Mouse (Mus musculus) ZHBTc4 (cell line): ENCODE measurements around the gene Slco2b1.
A peak's percentile ranks its signal among the peaks of the same experiment; 100 is the strongest.
"Not testable (repeated sequence)": the region's sequence is repeated elsewhere in the genome, so short reads cannot be mapped to it uniquely, and the experiment has no call there.

ENCODE experiments used
- DNase-seq: peaks from one replicate; pipeline ENCODE4 v3.0.0-alpha.2; 2011; ENCODE audit warnings: low read depth, low spot score

Gene Slco2b1

GRCm38 (mm10) chr7:99711166-99711565 is at the start of gene Slco2b1:
Slco2b1 (minus strand) TSS chr7:99711340.
- DNase-seq = no peak

GRCm38 (mm10) chr7:99739276-99739675 is 28.1 kb upstream of the Slco2b1 start:
- peak; percentile 21 for DNase-seq

GRCm38 (mm10) chr7:99735491-99735890 is 24.4 kb upstream of the Slco2b1 start:
- not testable (repeated sequence) for DNase-seq

- no peak for DNase-seq
Measured at GRCm38 (mm10) chr7:99734612-99735011, 23.5 kb upstream of the Slco2b1 start.

GRCm38 (mm10) chr7:99729973-99730372 is 18.8 kb upstream of the Slco2b1 start, which contains the start of gene Olfr520:
Olfr520 (plus strand) TSS chr7:99730273.
- no peak for DNase-seq

GRCm38 (mm10) chr7:99716536-99716935 is 5.4 kb upstream of the Slco2b1 start:
- no peak for DNase-seq

GRCm38 (mm10) chr7:99712431-99712830 is 1.3 kb upstream of the Slco2b1 start:
- DNase-seq = no peak

- peak; percentile 55 for DNase-seq
Measured at GRCm38 (mm10) chr7:99710476-99710875, 664 bp downstream of the Slco2b1 start.

- DNase-seq = no peak
Measured at GRCm38 (mm10) chr7:99709992-99710391, 1.1 kb downstream of the Slco2b1 start.

GRCm38 (mm10) chr7:99708750-99709149 is 2.4 kb downstream of the Slco2b1 start:
- DNase-seq = no peak

GRCm38 (mm10) chr7:99708301-99708721 is 2.8 kb downstream of the Slco2b1 start:
- no peak for DNase-seq

- no peak for DNase-seq
Measured at GRCm38 (mm10) chr7:99707671-99708070, 3.5 kb downstream of the Slco2b1 start.

- no peak for DNase-seq
Measured at GRCm38 (mm10) chr7:99707038-99707595, 4.0 kb downstream of the Slco2b1 start.

- no peak for DNase-seq
Measured at GRCm38 (mm10) chr7:99706341-99707037, 4.7 kb downstream of the Slco2b1 start.

- DNase-seq = no peak
Measured at GRCm38 (mm10) chr7:99704736-99705519, 6.2 kb downstream of the Slco2b1 start.

GRCm38 (mm10) chr7:99702201-99702600 is 8.9 kb downstream of the Slco2b1 start:
- no peak for DNase-seq

GRCm38 (mm10) chr7:99700641-99701040 is 10.5 kb downstream of the Slco2b1 start:
- DNase-seq = no peak

- DNase-seq = no peak
Measured at GRCm38 (mm10) chr7:99699709-99700151, 11.4 kb downstream of the Slco2b1 start.

- DNase-seq = no peak
Measured at GRCm38 (mm10) chr7:99699106-99699505, 12.0 kb downstream of the Slco2b1 start.

GRCm38 (mm10) chr7:99698576-99698975 is 12.6 kb downstream of the Slco2b1 start:
- DNase-seq = no peak

GRCm38 (mm10) chr7:99695471-99696057 is 15.6 kb downstream of the Slco2b1 start:
- DNase-seq = no peak

GRCm38 (mm10) chr7:99694424-99694823 is 16.7 kb downstream of the Slco2b1 start:
- DNase-seq = not testable (repeated sequence)
